ENCODE assay signal across 34 mouse cellular contexts in the genomic region with DNA sequence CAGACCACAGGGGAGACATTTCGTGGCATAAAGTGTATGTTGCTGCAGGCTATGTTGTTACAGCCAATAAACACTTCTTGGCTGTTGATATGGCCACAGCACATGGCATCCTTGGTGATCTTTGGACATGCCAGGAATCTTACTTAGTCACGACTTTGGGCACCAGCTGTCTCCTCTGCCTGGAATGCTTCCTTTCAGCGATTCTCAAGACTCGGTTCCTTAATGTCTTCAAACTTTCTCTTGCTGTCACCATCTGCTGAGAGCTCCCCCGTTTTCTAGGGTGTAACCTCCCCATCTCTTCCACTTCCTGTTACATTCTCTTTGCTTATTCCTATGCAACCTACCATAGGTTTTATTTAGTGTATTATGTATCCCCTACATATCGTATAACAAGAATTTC. TPM values are rescaled to one million over a fixed set of nuclear protein-coding genes. Genes with fewer than 3 reads are reported as not detected.
"Had no signal": no experiment of that assay in that cellular context is flagged by ENCODE, and none has a peak within 500 bp of the region (broad histone marks: within the 10 kb centered on the region; RNA-seq: fewer than 3 reads in every experiment).

No protein-coding gene starts in this region.

- H3K27me3 ChIP-seq: hindbrain, embryonic 15.5 days; intestine, embryonic 15.5 days had no signal

- H3K36me3 ChIP-seq: heart, embryonic 10.5 days; heart, embryonic 12.5 days; heart, embryonic 13.5 days; heart, embryonic 15.5 days; hindbrain, embryonic 10.5 days; hindbrain, embryonic 12.5 days; hindbrain, embryonic 13.5 days; hindbrain, embryonic 15.5 days; intestine, embryonic 15.5 days; kidney, embryonic 15.5 days had no signal

- ATAC-seq: hindbrain, embryonic 16.5 days; hindbrain, postnatal 0 days; inflammation-experienced regulatory T-cells, adult 6 months; intestine, embryonic 15.5 days; intestine, embryonic 16.5 days; intestine, postnatal 0 days had no signal

- H3K4me3 ChIP-seq: heart, embryonic 10.5 days; heart, embryonic 12.5 days; heart, embryonic 13.5 days; heart, embryonic 15.5 days; hindbrain, embryonic 10.5 days; hindbrain, embryonic 12.5 days; hindbrain, embryonic 13.5 days; hindbrain, embryonic 15.5 days; intestine, embryonic 15.5 days; kidney, embryonic 15.5 days; layer of hippocampus, adult 2 months had no signal

- DNase-seq: heart, postnatal 10 days; heart, postnatal 14 days; heart, postnatal 36 days; heart, postnatal 4 days; kidney, adult 11 months; kidney, adult 18-20 months; kidney, adult 2 months; kidney, adult 8-10 months; kidney, adult 9 months; kidney, postnatal 10 days; kidney, postnatal 14 days; kidney, postnatal 25 days; kidney, postnatal 36 days; kidney, postnatal 4 days; layer of hippocampus, adult 9-11 months; layer of hippocampus, postnatal 36 days had no signal

- H3K27ac ChIP-seq: heart, embryonic 10.5 days; heart, embryonic 15.5 days; hindbrain, embryonic 10.5 days; hindbrain, embryonic 12.5 days; hindbrain, embryonic 13.5 days; hindbrain, embryonic 14.5 days; hindbrain, embryonic 15.5 days; hindbrain, postnatal 0 days; intestine, embryonic 15.5 days; kidney, embryonic 15.5 days; kidney, postnatal 0 days; layer of hippocampus, adult 2 months had no signal

- H3K4me1 ChIP-seq: hindbrain, embryonic 13.5 days; intestine, embryonic 15.5 days had no signal

RNA-seq across cellular contexts. Expression of a gene that starts 22.3 kb away (rescaled TPM):
- polyA plus RNA-seq: inflammation-experienced regulatory T-cells, adult 6 months had no signal
